In the genomic region with DNA sequence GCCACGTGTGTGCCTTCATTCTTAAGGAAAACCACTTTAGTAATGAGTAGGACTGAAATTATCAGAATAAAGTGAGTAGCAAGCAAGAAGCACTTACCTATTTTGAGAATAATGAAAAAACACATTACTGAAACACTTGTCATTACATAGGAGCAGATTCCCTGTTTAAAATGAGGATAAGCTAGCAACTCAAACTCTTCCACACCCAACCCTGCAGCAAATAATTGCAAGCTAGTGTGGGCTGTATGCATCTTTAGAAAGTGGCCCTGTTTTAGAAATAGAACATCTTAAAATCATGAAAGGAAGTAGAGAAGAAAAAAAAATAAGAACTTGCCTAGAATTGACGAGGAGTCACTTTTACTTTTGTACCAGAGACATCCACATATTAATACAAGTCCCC, we compare ENCODE assay signal across 28 mouse cellular contexts.
DNase-seq lines count a peak whose midpoint lies in the region; ATAC-seq and TF ChIP-seq lines count a peak whose summit lies in the region.
"Had no signal": no experiment of that assay in that cellular context is flagged by ENCODE, and none has a peak within 500 bp of the region (broad histone marks: within the 10 kb centered on the region; RNA-seq: fewer than 3 reads in every experiment).

No protein-coding gene starts in this region.

- intact Hi-C loops in left cerebral cortex, adult 2 months (cut with DNase I): loop anchor here (10.0 kb wide), 1 partner anchor 67 kb away; no protein-coding TSS in a partner anchor
- intact Hi-C loops in left cerebral cortex, postnatal 36 days (cut with DNase I): no loop called here

- no peak for DNase-seq in frontal cortex, postnatal 14 days (ENCODE audit: low spot score in 2 of 2)
- DNase-seq in left cerebral cortex, adult 2 months (ENCODE audit: extremely low spot score in 1 of 2, low spot score in 2 of 2): no peak
- DNase-seq in left cerebral cortex, postnatal 36 days (ENCODE audit: low spot score in 2 of 2): no peak
- peak; percentile 56 for DNase-seq in brain, adult 2 months (ENCODE audit: low read depth, low spot score)
- no peak for DNase-seq in adrenal gland, postnatal 14 days
- DNase-seq: adrenal gland, postnatal 10 days; B cell, adult 2 months; cerebellum, adult 11-12 months; cerebellum, adult 8-10 months; cerebellum, postnatal 36 days; embryo, embryonic 11 days; gastrocnemius, postnatal 25 days; heart, adult 18-20 months; heart, postnatal 10 days; heart, postnatal 36 days had no signal

- no peak for TF ChIP-seq CTCF in left cerebral cortex, adult 2 months (IDR thresholded peaks at IDR 0.05)

- no peak overlapping the region for H3K4me3 ChIP-seq in left cerebral cortex, adult 2 months
- H3K4me3 ChIP-seq: embryonic facial prominence, embryonic 10.5 days; embryonic facial prominence, embryonic 13.5 days; erythroblast, embryonic 14.5 days; forebrain, embryonic 13.5 days; heart, embryonic 12.5 days; heart, embryonic 15.5 days; hindbrain, embryonic 10.5 days; hindbrain, embryonic 13.5 days; intestine, embryonic 15.5 days had no signal

- H3K27ac ChIP-seq in left cerebral cortex, adult 2 months: peak overlapping the region; percentile 73
- H3K27ac ChIP-seq: embryonic facial prominence, embryonic 10.5 days; embryonic facial prominence, embryonic 13.5 days; forebrain, embryonic 13.5 days; heart, embryonic 15.5 days; hindbrain, embryonic 10.5 days; hindbrain, embryonic 13.5 days; intestine, embryonic 15.5 days had no signal

- peak; percentile 93 for ATAC-seq in frontal cortex, adult (ENCODE audit: low TSS enrichment)
- ATAC-seq: forebrain, embryonic 13.5 days; forebrain, embryonic 16.5 days; hindbrain, embryonic 16.5 days; intestine, embryonic 15.5 days; Patski had no signal
